Mouse (Mus musculus) fibroblast of lung, adult 2 months (primary cell): ENCODE measurements at regions not wholly inside any gene's neighbourhood (a gene's known extent, or its start where the extent isn't known, plus 50 kb on each side); places are given as distances from the start of the nearest gene placed in this dataset.

ENCODE experiments used
- DNase-seq: peaks from one replicate; pipeline ENCODE4 v3.0.0-alpha.2; 2011; ENCODE audit warnings: low read depth

DNA sequence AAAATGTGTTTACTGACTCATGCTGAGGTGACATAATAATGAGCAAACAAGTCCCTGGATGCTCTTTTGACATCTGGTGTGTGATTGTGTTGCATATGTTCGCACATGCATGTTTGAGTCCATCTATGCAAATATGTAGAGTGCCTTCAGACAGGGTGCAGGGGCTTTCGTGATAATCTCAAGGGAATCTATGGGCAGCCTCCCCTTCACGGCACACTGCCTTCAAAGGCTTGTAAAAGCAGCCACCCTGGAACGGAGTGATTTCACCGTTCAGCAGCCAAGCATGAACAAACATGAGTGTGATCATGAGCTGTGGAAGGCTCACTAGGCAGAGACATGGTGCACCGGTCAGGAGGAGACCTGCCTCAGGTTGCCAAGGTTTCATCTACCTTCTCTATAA lies 57.1 kb upstream of the Mbip start:
- no peak for DNase-seq

DNA sequence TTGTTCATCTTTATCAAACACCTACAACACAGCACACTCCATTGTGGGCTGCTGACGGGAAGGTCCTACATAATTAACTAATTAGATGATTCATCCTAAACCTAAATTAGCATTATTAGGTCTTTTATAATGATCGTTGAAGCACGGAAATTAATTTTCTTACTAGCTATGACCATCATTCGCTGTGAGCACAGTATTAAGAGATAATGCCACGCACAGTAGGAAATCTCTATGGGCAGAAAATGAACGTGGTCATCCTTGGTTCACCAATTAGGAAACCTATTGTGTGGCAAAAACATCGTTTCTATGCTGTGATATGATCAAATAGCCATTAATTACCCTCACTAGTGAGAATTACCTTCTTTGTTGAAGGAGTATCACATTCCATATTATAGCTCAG lies 56.4 kb upstream of the Mbip start:
- DNase-seq = no peak
